Mouse (Mus musculus) liver, embryonic 14.5 days (tissue): ENCODE measurements around the gene Kcnk7. TPM values are rescaled to one million over a fixed set of nuclear protein-coding genes. Genes with fewer than 3 reads are reported as not detected.

Source experiments
- ATAC-seq: fragments of 200-750 bp; cut with Nextera tagmentation; 2 replicates; pipeline ENCODE4 v1.8.0; 2017; ENCODE audit warnings: moderate number of reproducible peaks, mild to moderate bottlenecking, moderate library complexity; ENCODE audit not compliant: insufficient read depth
- DNase-seq, 3 experiments: peaks; one replicate each; pipeline ENCODE4 v3.0.0-alpha.2; 2012 to 2013; ENCODE audit warnings: low read depth in 3 of 3, low spot score in 3 of 3
- H3K27ac ChIP-seq: fragments of 300-500 bp; sonication (generic); 2 replicates; pipeline ENCODE4 v1.5.1; 2014; ENCODE audit warnings: moderate library complexity, mild to moderate bottlenecking, control low read depth, inconsistent platforms
- H3K27me3 ChIP-seq: fragments of 300-500 bp; sonication (generic); 2 replicates; pipeline ENCODE4 v1.6.1; 2014; ENCODE audit warnings: mild to moderate bottlenecking, low read length, moderate library complexity; ENCODE audit not compliant: control insufficient read depth, insufficient read depth
- H3K36me3 ChIP-seq: fragments of 300-500 bp; sonication (generic); replicated peaks from 2 replicates; pipeline ENCODE4 v1.6.1; 2014; ENCODE audit warnings: low read depth; ENCODE audit not compliant: control insufficient read depth, insufficient read depth
- H3K4me1 ChIP-seq, 2 experiments: fragments of 200-500 bp in 1 of 2; fragments of 300-500 bp in 1 of 2; sonication (generic) in 1 of 2; replicated peaks; 2 replicates each; pipeline ENCODE4 v1.6.1; 2012 to 2014; ENCODE audit warnings: antibody characterized with exemption in 1 of 2, inconsistent platforms in 1 of 2, low read length in 1 of 2; ENCODE audit not compliant: control insufficient read depth in 2 of 2, insufficient read depth in 2 of 2
- H3K4me2 ChIP-seq: fragments of 300-500 bp; sonication (generic); 2 replicates; pipeline ENCODE4 v1.6.1; 2014; ENCODE audit warnings: low read depth, mild to moderate bottlenecking, control low read depth, moderate library complexity
- H3K4me3 ChIP-seq, 2 experiments: fragments of 200-500 bp in 1 of 2; fragments of 300-500 bp in 1 of 2; sonication (generic) in 1 of 2; 2 replicates each; pipeline ENCODE4 v1.5.1; 2012 to 2014; ENCODE audit warnings: low read depth in 2 of 2, low read length in 2 of 2, mild to moderate bottlenecking in 2 of 2, control low read depth in 1 of 2, inconsistent platforms in 1 of 2, moderate library complexity in 1 of 2; ENCODE audit not compliant: insufficient read depth in 1 of 2
- H3K9ac ChIP-seq: fragments of 300-500 bp; sonication (generic); replicated peaks from 2 replicates; pipeline ENCODE4 v1.6.1; 2014; ENCODE audit warnings: mild to moderate bottlenecking, control low read depth, moderate library complexity
- H3K9me3 ChIP-seq: fragments of 300-500 bp; sonication (generic); 2 replicates; pipeline ENCODE4 v1.6.1; 2016; ENCODE audit warnings: low read length, mixed read lengths; ENCODE audit not compliant: control insufficient read depth
- CTCF ChIP-seq: IDR thresholded peaks from 2 replicates; pipeline ENCODE4 v1.5.1; 2016; ENCODE audit warnings: antibody characterized with exemption, low read depth, control low read depth
- EP300 ChIP-seq: IDR thresholded peaks from 2 replicates; pipeline ENCODE4 v1.6.1; 2016; ENCODE audit warnings: antibody characterized with exemption, low read depth
- WGBS: fragments of 180-500 bp; shearing (Covaris S2); extraction: QIAGEN DNeasy Blood & Tissue Kit; methylation state at CpG from one replicate; pipeline ENCODE4 v1.1.7; 2014; ENCODE audit not compliant: insufficient replicate concordance; 5-methylcytosine and 5-hydroxymethylcytosine counted together
- polyA plus RNA-seq, 2 experiments: library from polyadenylated mRNA; depleted of rRNA in 1 of 2; stranded (reverse) in 1 of 2; unstranded in 1 of 2; fragments of >200 nt; fragmentation: Nextera tagmentation in 1 of 2; extraction: Ambion mirVana in 1 of 2; gene quantifications; 2 replicates each; pipeline versions ENCODE4 v1.2.1 to v1.2.3; 2012 to 2014

Gene Kcnk7
- polyA plus RNA-seq, 2 experiments: 0.17 TPM; not detected in 1

- Histone ChIP-seq H3K4me1 (peaks cover 17 to 19% of the 10 kb centered on the region in 2 experiments), H3K27ac (peak overlapping the region; percentile 91; the same call in 1 of the 2 replicates), H3K4me2 (peak overlapping the region; percentile 100), H3K36me3 (peaks cover 27% of the 10 kb centered on the region), H3K27me3 (no peaks in the 10 kb centered on the region), H3K9ac (peak overlapping the region; percentile 92), H3K9me3 (no peaks in the 10 kb centered on the region), H3K4me3 (peak overlapping the region; percentile 93 to 98)
- WGBS: 47% methylated on average over 15 of the region's 15 CpGs
- ATAC-seq (no peak), DNase-seq (no peak)
- TF ChIP-seq CTCF (no peak), EP300 (no peak)
Observed at GRCm38 (mm10) chr19:5690343-5690735, 13.8 kb upstream of the Kcnk7 start.

- ATAC-seq (no peak), DNase-seq (no peak)
- Histone ChIP-seq H3K27ac (no peak overlapping the region), H3K27me3 (no peaks in the 10 kb centered on the region), H3K4me3 (peak overlapping the region; percentile 93 to 98), H3K36me3 (peaks cover 27% of the 10 kb centered on the region), H3K4me1 (peaks cover 11 to 14% of the 10 kb centered on the region in 2 experiments), H3K9ac (peak overlapping the region; percentile 55), H3K4me2 (peak overlapping the region; percentile 100), H3K9me3 (no peaks in the 10 kb centered on the region)
- TF ChIP-seq EP300 (no peak), CTCF (0 out of 2 replicates have a peak, but pooled peaks have one; percentile 2)
- 52% methylated on average over 5 of the region's 5 CpGs for WGBS
Observed at GRCm38 (mm10) chr19:5691601-5692000, 12.6 kb upstream of the Kcnk7 start.

- WGBS: 49% methylated on average over 10 of the region's 10 CpGs
- Histone ChIP-seq H3K4me3 (peak overlapping the region; percentile 93 to 98), H3K27me3 (no peaks in the 10 kb centered on the region), H3K9me3 (no peaks in the 10 kb centered on the region), H3K36me3 (peaks cover 27% of the 10 kb centered on the region), H3K4me2 (peak overlapping the region; percentile 100), H3K9ac (0 out of 2 replicates have a peak overlapping the region, but pooled peaks have one; percentile 20), H3K4me1 (peaks cover 10 to 11% of the 10 kb centered on the region in 2 experiments), H3K27ac (peak overlapping the region; percentile 6)
- DNase-seq (no peak), ATAC-seq (no peak)
- TF ChIP-seq EP300 (no peak), CTCF (no peak)
Observed at GRCm38 (mm10) chr19:5692086-5692912, 11.9 kb upstream of the Kcnk7 start.

- ATAC-seq: no peak
- Histone ChIP-seq H3K9ac (no peak overlapping the region), H3K27ac (no peak overlapping the region), H3K27me3 (no peaks in the 10 kb centered on the region), H3K4me2 (peak overlapping the region; percentile 100), H3K9me3 (no peaks in the 10 kb centered on the region), H3K4me3 (no peak overlapping the region; a peak in 1 of 4 replicates), H3K4me1 (peaks cover 7 to 9% of the 10 kb centered on the region in 2 experiments), H3K36me3 (peaks cover 34% of the 10 kb centered on the region)
- DNase-seq: no peak
- TF ChIP-seq EP300 (no peak), CTCF (no peak)
- 59% methylated on average over 10 of the region's 10 CpGs for WGBS
Observed at GRCm38 (mm10) chr19:5692913-5693396, 11.2 kb upstream of the Kcnk7 start.

GRCm38 (mm10) chr19:5693801-5694200, 10.4 kb upstream of the Kcnk7 start:
- DNase-seq: no peak
- ATAC-seq: no peak
- no peak for TF ChIP-seq CTCF
- no peak for TF ChIP-seq EP300
- 76% methylated on average over 6 of the region's 6 CpGs for WGBS
- Histone ChIP-seq H3K4me1 (peaks cover 7 to 8% of the 10 kb centered on the region in 2 experiments), H3K9me3 (no peaks in the 10 kb centered on the region), H3K4me2 (no peak overlapping the region), H3K27ac (no peak overlapping the region), H3K4me3 (no peak overlapping the region), H3K9ac (no peak overlapping the region), H3K36me3 (peaks cover 42% of the 10 kb centered on the region), H3K27me3 (no peaks in the 10 kb centered on the region)
